Mouse (Mus musculus): ENCODE measurements at regions not wholly inside any gene's neighbourhood (a gene's known extent, or its start where the extent isn't known, plus 50 kb on each side); places are given as distances from the start of the nearest gene placed in this dataset.

GRCm38 (mm10) chr16:95838886-95839430 is 137.1 kb downstream of the Ets2 start:
- DNase-seq: no peak

- DNase-seq: no peak
Measured at GRCm38 (mm10) chr16:95838478-95838846, 136.6 kb downstream of the Ets2 start.

DNA sequence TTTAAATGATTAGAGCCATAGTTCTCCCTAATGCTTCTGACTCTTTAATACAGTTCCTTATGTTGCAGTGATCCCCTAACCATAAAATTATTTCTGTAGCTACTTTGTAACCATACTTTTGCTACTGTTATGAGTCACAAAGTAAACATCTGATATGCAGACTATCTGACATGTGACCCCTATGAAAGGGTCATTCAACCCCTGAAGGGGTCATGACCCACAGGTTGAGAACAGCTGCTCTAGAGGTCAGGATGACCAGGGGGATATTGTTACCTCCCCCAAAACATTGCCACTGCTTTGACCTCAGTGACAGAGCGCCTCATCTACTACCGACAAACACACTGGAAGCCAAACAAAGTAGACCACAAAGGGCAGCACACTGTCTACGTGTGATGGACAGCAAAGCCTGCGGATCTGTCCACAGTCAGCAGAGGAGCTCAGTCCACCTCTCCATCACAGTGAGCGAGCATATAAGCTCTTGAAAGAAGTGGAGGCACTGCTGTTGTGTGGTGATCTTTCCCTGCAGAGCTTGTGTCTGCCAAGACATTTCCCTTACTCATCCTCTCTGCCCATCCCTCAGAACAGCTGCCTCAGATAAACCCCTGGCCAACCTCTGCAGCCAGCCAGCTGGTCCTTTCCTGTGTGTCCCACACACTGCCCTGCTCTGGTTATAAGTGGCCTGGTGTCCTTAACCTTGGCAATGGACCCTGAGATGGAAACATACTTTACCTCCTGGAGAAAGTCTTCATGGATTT is 136.0 kb downstream of the Ets2 start:
- no peak for DNase-seq

GRCm38 (mm10) chr16:95835941-95836340 is 134.1 kb downstream of the Ets2 start:
- no peak for DNase-seq

- DNase-seq: no peak
Measured at GRCm38 (mm10) chr16:95834556-95835288, 132.8 kb downstream of the Ets2 start.

- DNase-seq: no peak
Measured at GRCm38 (mm10) chr16:95833455-95833854, 131.6 kb downstream of the Ets2 start.

- DNase-seq: no peak
Measured at GRCm38 (mm10) chr16:95832346-95832739, 130.5 kb downstream of the Ets2 start.

DNA sequence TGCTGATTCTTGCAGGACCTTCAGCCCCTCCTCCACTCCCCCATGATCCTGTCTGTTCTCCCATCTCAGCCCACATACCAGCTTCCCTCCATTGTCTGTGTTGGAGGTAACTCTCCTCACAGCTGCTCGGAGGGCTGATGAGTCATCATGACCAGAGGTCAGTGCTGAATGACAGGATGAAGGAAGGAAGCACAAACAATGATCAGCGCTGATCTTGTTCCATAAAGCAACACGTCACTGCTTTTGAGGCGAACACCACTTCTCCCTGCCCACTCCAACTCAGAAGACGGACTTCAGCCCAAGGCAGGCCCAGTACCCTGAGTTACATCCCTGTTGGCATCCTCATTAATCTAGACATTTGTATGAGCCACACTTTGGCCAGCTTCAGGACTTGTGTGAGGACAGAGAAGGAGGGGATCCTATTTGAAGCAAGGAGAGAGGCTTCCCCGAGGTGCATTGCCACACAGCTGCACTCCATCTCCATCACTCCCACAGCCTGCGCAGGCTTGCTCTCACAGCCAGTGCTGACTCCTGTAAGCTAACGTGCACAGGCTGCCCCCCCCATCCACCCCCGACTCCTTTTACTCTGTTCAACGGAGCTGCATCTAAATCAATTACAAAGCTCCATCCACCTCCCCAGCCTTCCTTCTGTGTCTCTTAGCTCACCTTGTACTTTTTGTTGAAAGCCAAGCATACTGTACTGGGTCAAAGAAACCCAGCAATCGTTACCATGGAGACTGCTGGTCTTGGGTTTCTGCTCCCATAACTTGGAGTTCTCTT is 129.9 kb downstream of the Ets2 start:
- no peak for DNase-seq

DNA sequence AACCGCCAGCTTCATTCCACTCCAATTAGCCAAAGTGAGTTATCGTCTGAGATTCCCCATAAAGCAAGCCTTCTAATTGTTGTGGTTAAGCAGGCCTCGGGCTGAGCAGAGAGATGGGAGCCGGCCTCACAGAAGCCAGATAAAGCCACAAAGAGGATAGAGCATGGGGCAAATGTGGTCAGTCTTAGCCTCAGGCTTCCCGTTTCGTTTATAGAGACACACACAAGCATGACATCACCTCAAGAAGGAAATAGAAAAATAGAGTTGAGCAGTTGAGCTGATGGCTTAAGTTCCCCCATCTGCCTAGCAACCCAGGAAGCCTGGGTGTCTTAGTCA is 125.5 kb downstream of the Ets2 start:
- peak; percentile 65 for DNase-seq

- no peak for DNase-seq
Measured at GRCm38 (mm10) chr16:95826681-95827401, 125.0 kb downstream of the Ets2 start.

DNA sequence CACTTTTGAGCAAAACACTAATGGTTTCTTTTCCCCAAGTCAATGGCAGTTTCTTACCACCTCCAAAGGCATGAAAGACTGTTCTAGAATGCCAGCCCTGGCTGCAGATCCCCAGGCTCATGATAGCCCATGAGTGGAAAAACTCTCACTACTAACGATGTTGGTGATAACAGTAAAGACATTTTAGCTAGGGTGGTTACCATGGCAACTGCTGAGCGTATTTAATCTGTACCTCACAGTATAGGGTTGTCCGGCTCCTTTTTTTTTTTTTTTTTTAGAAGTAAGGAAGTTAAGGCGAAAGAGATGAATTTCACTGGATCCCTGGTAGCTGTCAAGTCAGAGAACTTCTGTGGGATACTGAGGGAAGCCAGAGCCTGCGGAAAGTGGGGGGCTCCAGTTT is 123.8 kb downstream of the Ets2 start:
- no peak for DNase-seq

GRCm38 (mm10) chr16:95824720-95825534 is 123.1 kb downstream of the Ets2 start:
- no peak for DNase-seq

DNA sequence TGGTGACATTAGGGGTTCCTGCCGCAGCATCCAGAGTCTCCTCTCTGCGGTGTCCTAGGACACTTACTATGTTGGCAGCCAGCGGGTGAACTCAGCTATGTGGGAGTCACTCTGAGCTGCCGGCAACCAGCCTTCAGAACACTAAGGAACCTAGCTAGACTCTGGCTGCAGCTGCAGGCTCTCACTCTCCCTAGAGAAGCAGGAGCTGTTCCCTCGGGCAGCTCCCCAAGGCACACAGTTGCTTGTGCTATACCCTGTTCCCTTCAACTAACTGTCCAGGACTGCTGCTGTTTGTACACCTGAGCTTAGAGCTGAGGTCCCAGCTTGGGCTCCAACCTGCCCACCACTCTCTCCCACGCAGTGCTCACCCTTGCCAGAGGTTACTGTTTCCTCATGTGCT is 121.9 kb downstream of the Ets2 start:
- no peak for DNase-seq

- DNase-seq: no peak
Measured at GRCm38 (mm10) chr16:95821080-95821479, 119.2 kb downstream of the Ets2 start.

- no peak for DNase-seq
Measured at GRCm38 (mm10) chr16:95820606-95821005, 118.7 kb downstream of the Ets2 start.

GRCm38 (mm10) chr16:95820013-95820412 is 118.1 kb downstream of the Ets2 start:
- DNase-seq: no peak

GRCm38 (mm10) chr16:95815966-95816365 is 114.1 kb downstream of the Ets2 start:
- no peak for DNase-seq

- DNase-seq: no peak
Measured at GRCm38 (mm10) chr16:95815206-95815731, 113.4 kb downstream of the Ets2 start.

GRCm38 (mm10) chr16:95814513-95815118 is 112.7 kb downstream of the Ets2 start:
- peak; percentile 61 for DNase-seq

- no peak for DNase-seq
Measured at GRCm38 (mm10) chr16:95811092-95811491, 109.2 kb downstream of the Ets2 start.
